Mouse (Mus musculus) ovary, adult 18-20 months (tissue): ENCODE data around the gene Ubr7.
A peak's percentile ranks its signal among the peaks of the same experiment; 100 is the strongest.

ENCODE experiments used
- DNase-seq: peaks from one replicate; pipeline ENCODE4 v3.0.0; 2022; ENCODE audit warnings: low spot score, mixed read lengths

Ubr7 gene

DNA sequence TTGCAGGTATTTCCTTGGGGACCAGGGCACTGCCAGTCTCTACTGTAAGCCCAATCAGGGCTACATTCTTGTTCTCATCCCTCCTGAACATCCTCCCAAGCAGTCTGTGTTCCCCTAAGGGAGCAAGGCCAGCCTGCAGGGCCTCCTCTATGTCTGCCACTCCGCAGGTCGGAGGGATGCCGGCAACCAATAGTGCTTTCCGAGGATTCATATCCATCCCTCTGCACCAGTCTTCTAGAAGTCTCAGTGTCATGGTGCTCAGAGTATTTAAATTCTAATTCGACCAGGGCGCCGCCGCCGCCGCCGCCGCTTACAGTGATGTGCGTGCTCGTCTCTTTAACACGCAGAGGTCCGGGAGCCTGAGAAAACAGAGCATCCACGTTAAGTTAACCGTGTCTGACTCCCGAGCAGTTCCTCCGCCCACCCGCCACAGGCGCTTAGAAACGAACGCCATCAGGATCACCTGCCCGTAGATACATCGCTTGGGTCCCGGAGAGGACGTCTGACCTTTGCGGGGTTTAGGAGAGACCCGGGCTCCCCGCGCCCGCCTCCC is 14.7 kb upstream of the Ubr7 start:
- no peak for DNase-seq

- peak; percentile 79 for DNase-seq
Measured at GRCm38 (mm10) chr12:102743589-102744574, 13.9 kb upstream of the Ubr7 start, which contains the start of the genes Moap1 and Tmem251. TSS of gene Moap1 (minus strand) at chr12:102743661. TSS of gene Tmem251 (plus strand) at chr12:102743762.

GRCm38 (mm10) chr12:102744839-102745238 is 12.9 kb upstream of the Ubr7 start:
- no peak for DNase-seq

DNA sequence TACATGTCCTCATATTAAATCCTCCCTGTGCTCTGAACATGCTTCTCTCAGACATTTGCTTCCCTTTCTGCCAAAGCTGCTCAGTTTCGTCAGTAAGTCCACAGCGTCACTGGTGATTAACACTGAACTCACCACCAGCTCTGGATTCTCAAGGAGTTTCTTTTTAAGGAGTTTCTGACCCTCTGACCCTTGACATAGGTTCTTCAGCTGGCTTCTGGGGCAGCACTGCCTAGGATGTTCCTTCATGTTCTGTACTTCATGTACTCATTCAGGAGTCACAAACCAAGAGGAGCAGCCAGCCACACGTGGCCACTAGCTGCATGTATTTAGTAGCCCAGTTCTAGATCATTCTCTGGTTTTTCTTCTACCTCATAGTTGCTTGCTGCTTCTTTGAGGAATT is 9.5 kb upstream of the Ubr7 start:
- no peak for DNase-seq

DNA sequence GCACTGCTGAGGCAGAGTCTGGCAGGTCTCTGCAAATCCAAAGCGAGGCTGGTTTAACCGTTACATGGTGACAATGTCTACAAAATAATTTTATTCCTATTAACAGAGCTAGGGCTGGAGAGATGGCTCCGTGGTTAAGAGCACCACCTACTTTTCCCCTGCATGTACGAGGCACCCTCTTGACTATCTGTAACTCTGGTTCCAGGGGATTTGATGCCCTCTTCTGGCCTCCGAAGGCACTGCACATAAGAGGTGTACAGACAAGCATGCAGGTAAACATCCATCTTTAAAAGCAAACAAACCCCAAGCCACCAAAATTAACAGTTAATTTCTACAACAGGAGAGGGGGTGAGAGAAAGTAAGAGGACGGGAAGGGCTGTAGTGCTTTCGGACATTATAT is 1.5 kb upstream of the Ubr7 start:
- no peak for DNase-seq

GRCm38 (mm10) chr12:102757055-102757688 is 595 bp upstream of the Ubr7 start:
- no peak for DNase-seq

DNA sequence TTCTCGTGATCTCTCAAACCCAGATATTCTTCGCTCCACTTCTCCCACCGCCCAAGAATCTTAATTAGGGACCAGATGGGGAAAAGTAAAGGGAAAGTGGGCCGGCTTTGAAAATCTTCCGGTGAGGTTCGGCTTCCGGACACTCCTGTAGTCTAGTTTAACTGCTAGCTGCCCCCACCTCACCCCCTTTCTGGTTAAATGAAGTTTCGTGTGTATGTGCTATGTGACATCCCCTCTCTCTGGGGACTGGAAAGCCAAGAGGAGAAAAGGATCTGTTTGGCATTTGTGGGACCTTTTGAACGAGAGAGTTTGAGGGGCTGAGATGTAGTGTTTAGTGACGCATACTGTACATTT is 613 bp downstream of the Ubr7 start, which contains the start of gene Gm20604:
Gm20604 (minus strand) TSS at position 270 of the 354 bp plus-strand sequence.
- DNase-seq: no peak

DNA sequence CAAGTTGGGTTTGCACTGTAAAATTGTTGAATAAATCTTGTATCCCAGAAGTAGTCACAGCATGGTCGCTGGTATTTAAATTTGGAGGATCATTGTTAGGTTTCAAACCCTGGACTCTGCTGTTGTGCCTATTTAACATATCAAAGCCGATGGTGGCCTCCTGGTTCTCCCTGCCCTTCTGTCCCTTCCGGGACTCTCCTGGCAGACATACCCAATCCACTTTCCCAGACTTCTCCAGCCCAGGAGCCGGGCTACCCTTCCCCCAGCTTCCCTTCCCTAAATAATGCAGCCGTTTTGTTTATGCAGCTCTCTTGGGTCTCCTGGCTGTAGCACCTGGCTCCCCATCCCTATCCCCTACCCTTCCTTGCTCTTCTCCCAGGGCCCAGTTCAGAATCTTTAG is 1.2 kb downstream of the Ubr7 start:
- DNase-seq: no peak

GRCm38 (mm10) chr12:102761668-102762067 is 3.9 kb downstream of the Ubr7 start:
- DNase-seq: no peak

DNA sequence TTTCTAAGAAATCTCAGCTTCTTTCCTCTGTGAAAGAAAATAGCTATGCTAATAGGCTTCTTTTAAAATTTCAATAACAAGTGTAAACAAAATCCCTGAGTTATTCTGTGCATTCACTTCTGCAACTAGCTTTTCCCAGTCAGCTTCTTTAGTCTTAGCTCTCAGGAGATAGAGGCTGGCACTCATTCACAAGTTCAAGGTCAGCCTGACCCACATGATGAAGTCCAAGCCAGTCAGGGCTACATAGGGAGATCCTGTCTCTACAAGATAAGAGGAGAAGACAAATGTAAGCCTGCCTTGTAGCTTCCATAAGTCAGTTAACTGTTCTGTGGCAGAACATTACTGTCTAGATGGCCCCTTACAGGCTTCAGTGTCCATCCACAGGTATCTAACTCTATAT is 5.9 kb downstream of the Ubr7 start:
- peak; percentile 44 for DNase-seq

DNA sequence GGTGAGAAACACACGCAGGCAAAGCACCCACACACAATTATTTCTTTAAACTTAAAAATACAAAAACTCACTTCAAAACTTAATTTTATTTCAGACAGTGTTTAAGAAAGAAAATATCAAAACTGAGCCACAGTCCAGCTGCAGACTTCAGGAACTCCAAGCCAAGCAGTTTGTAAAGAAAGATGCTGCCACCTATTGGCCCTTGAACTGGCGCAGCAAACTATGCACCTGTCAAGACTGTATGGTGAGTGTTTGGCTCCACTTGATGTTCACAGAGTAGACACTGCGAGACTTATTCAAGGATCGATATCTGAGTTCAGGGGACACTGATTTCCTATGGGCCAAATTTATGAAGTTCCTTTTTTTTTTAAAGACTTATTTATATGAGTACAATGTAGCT is 11.2 kb downstream of the Ubr7 start:
- no peak for DNase-seq

GRCm38 (mm10) chr12:102771601-102772000 is 13.8 kb downstream of the Ubr7 start:
- no peak for DNase-seq

- DNase-seq: no peak
Measured at GRCm38 (mm10) chr12:102772676-102773075, 14.9 kb downstream of the Ubr7 start.

- no peak for DNase-seq
Measured at GRCm38 (mm10) chr12:102776035-102776434, 18.3 kb downstream of the Ubr7 start.

GRCm38 (mm10) chr12:102778151-102778550 is 20.4 kb downstream of the Ubr7 start:
- DNase-seq: no peak

DNA sequence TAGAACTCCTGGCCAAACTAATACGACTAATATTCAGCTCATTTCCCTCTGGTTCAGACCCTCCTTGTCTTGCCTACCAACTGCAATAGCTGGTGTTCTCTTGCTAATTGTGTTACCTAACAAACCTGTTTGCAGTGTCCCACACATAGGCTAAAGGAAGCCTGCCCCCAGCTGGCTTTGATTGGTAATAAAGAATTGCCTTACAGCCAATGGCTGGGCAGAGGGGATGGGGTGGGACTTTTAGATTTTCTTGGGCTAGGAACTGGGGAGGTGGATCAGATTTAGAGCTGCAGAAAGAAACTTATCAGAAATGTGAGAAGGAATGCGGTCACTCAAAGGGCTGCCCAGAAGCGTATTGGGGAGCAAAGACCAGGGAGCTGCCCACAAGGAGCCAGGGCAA is 21.7 kb downstream of the Ubr7 start:
- DNase-seq: no peak

- no peak for DNase-seq
Measured at GRCm38 (mm10) chr12:102782841-102783240, 25.1 kb downstream of the Ubr7 start.

DNA sequence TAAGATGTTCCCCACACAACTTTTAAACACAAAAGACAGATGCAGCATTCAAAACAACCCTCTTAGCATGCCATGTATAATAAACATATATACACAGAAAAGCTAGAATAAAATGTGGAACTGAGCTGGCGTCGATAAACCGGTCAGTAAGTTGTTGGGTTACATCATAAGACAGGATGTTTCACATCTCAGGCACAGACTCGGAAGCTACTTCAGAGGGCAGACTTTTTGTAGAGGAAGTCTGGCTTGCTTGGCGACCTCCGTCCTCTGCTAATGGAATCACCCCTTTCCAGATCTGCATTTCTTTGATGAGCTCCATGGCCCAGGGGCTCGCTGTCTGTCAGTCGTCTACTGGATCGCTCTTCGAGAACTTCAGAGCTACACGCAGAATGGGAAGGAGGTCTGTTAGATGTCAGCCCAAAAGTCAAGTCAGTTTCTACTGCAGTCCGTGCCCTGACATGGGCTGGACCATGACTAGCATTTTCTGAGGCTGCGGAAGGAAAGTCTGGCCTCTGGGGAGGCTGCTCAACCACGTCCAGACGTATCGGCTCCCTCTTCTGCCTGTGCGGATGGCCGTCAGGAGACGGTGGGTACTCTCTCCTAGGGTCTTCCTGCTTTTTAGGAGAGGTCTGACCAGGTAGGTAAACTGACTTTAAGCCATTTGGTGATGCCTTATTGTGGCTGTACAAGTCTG is 27.3 kb downstream of the Ubr7 start:
- no peak for DNase-seq

DNA sequence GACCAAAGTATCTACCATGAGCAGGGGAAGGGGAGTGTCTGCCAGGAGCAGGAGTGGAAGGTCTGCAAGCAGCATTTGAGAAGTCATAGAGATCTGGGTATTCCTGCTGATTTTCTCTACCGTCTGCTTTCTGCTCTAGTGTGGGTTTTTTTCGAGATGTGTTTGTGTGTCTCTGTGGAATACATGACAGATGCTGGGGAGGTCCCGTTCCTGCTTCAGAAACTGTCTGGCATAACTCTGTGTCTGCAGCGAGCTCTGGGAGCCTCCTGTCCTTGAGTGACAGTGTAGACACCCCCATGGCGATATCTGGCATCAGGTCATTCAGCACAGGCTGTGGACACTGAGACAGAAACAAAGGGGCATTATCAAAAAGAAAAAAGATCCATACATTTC is 27.8 kb downstream of the Ubr7 start:
- DNase-seq: no peak

GRCm38 (mm10) chr12:102787927-102788326 is 30.2 kb downstream of the Ubr7 start:
- no peak for DNase-seq

GRCm38 (mm10) chr12:102799528-102799927 is 41.8 kb downstream of the Ubr7 start:
- no peak for DNase-seq

- no peak for DNase-seq
Measured at GRCm38 (mm10) chr12:102814858-102815257, 57.1 kb downstream of the Ubr7 start.
